Mouse (Mus musculus) olfactory bulb, adult 2 months (tissue): ENCODE measurements around the gene Ube2k. TPM values are rescaled to one million over a fixed set of nuclear protein-coding genes. Genes with fewer than 3 reads are reported as not detected.

Source experiments
- H3K27ac ChIP-seq: fragments of 200-500 bp; 2 replicates; pipeline ENCODE4 v1.5.1; 2012; ENCODE audit warnings: low read depth, low read length; ENCODE audit not compliant: insufficient read depth
- H3K4me1 ChIP-seq: fragments of 200-500 bp; 2 replicates; pipeline ENCODE4 v1.6.1; 2012; ENCODE audit warnings: low read length; ENCODE audit not compliant: control insufficient read depth, insufficient read depth
- H3K4me3 ChIP-seq: fragments of 200-500 bp; 2 replicates; pipeline ENCODE4 v1.5.1; 2012; ENCODE audit warnings: mild to moderate bottlenecking, low read depth, low read length, moderate library complexity; ENCODE audit not compliant: insufficient read depth
- CTCF ChIP-seq: fragments of 200-500 bp; IDR thresholded peaks from 2 replicates; pipeline ENCODE4 v1.5.1; 2012; ENCODE audit warnings: low read depth, mild to moderate bottlenecking, low read length, moderate library complexity; ENCODE audit not compliant: insufficient read depth
- POLR2A ChIP-seq: fragments of 200-500 bp; IDR thresholded peaks from 2 replicates; pipeline ENCODE4 v1.6.1; 2012; ENCODE audit warnings: mild to moderate bottlenecking, low read depth, low read length, moderate library complexity; ENCODE audit not compliant: insufficient read depth
- WGBS: fragments of 180-500 bp; shearing (Covaris S2); methylation state at CpG from one replicate; pipeline ENCODE4 v1.1.7; 2018; 5-methylcytosine and 5-hydroxymethylcytosine counted together
- polyA plus RNA-seq: library from polyadenylated mRNA; stranded (reverse); fragments of >200 nt; gene quantifications from 2 replicates; pipeline ENCODE4 v1.2.4, GENCODE M21; 2012; ENCODE audit warnings: low replicate concordance; ENCODE audit not compliant: missing spikeins, insufficient read depth, insufficient read length

Ube2k gene
- polyA plus RNA-seq, 1 experiment = 419 TPM

GRCm38 (mm10) chr5:65599681-65600080 is 62.6 kb downstream of the Ube2k start:
- 88% methylated on average over 7 of the region's 7 CpGs for WGBS
- Histone ChIP-seq H3K4me3 (no peak overlapping the region), H3K4me1 (no peaks in the 10 kb centered on the region), H3K27ac (no peak overlapping the region)
- TF ChIP-seq POLR2A (no peak), CTCF (no peak)

- Histone ChIP-seq H3K4me3 (no peak overlapping the region), H3K4me1 (no peaks in the 10 kb centered on the region), H3K27ac (no peak overlapping the region)
- TF ChIP-seq POLR2A (no peak), CTCF (no peak)
- 96% methylated on average over 1 of the region's 1 CpGs for WGBS
Observed at GRCm38 (mm10) chr5:65606820-65607219, 69.8 kb downstream of the Ube2k start.

- Histone ChIP-seq H3K4me1 (no peaks in the 10 kb centered on the region), H3K4me3 (no peak overlapping the region), H3K27ac (no peak overlapping the region)
- WGBS = 66% methylated on average over 5 of the region's 5 CpGs
- TF ChIP-seq POLR2A (no peak), CTCF (no peak)
Observed at GRCm38 (mm10) chr5:65609769-65610168, 72.7 kb downstream of the Ube2k start.

GRCm38 (mm10) chr5:65610541-65610940 is 73.5 kb downstream of the Ube2k start:
- H3K27ac ChIP-seq = no peak overlapping the region
- H3K4me1 ChIP-seq = no peaks in the 10 kb centered on the region
- TF ChIP-seq POLR2A (no peak), CTCF (no peak)
- no peak overlapping the region for H3K4me3 ChIP-seq
- WGBS = 88% methylated on average over 4 of the region's 4 CpGs

- TF ChIP-seq POLR2A (no peak), CTCF (no peak)
- WGBS = 83% methylated on average over 9 of the region's 9 CpGs
- no peak overlapping the region for H3K4me3 ChIP-seq
- H3K27ac ChIP-seq = no peak overlapping the region
- H3K4me1 ChIP-seq = no peaks in the 10 kb centered on the region
Observed at GRCm38 (mm10) chr5:65613152-65613924, 76.3 kb downstream of the Ube2k start.

- TF ChIP-seq POLR2A = no peak
- Histone ChIP-seq H3K4me3 (no peak overlapping the region), H3K4me1 (no peaks in the 10 kb centered on the region), H3K27ac (no peak overlapping the region)
Observed at GRCm38 (mm10) chr5:65624340-65624739, 87.3 kb downstream of the Ube2k start.

- H3K27ac ChIP-seq = no peak overlapping the region
- TF ChIP-seq CTCF (no peak), POLR2A (no peak)
- H3K4me3 ChIP-seq = no peak overlapping the region
- no peaks in the 10 kb centered on the region for H3K4me1 ChIP-seq
- WGBS = 95% methylated on average over 1 of the region's 1 CpGs
Observed at GRCm38 (mm10) chr5:65638896-65639295, 101.9 kb downstream of the Ube2k start.

Other genes with a start within 250 kb of the Ube2k start
- not detected in 2 replicates for gene Rfc1, start 201.6 kb upstream of the Ube2k start, polyA plus RNA-seq
- not detected in 2 replicates for gene Klb, start 188.9 kb upstream of the Ube2k start, polyA plus RNA-seq
- gene Rpl9, start 145.8 kb upstream of the Ube2k start, polyA plus RNA-seq = not detected in 2 replicates
- gene Lias, start 145.7 kb upstream of the Ube2k start, polyA plus RNA-seq = not detected in 2 replicates
- not detected in 2 replicates for gene Ugdh, start 101.3 kb upstream of the Ube2k start, polyA plus RNA-seq
- not detected in 2 replicates for gene Gm43552, start 44.4 kb upstream of the Ube2k start, polyA plus RNA-seq
- not detected in 2 replicates for gene Smim14, start within 50 bp of the Ube2k start, polyA plus RNA-seq
- 468 TPM in 1 of 2 replicates, not detected in the other for gene Pds5a, start 161.0 kb downstream of the Ube2k start, polyA plus RNA-seq
- not detected in 2 replicates for gene N4bp2, start 226.3 kb downstream of the Ube2k start, polyA plus RNA-seq